Mouse (Mus musculus): ENCODE results near the gene Slc31a1.

- no peak for TF ChIP-seq POLR2A (IDR thresholded peaks at IDR 0.05; ENCODE audit: extremely low read depth, insufficient read depth, low read length)
- TF ChIP-seq CTCF (IDR thresholded peaks at IDR 0.05; ENCODE audit: low read depth, low read length): no peak
Observed at GRCm38 (mm10) chr4:62349371-62349770, 11.2 kb upstream of the Slc31a1 start.
